Mouse (Mus musculus) liver, adult 2 months (tissue): ENCODE results near the gene Plcb3. TPM values are rescaled to one million over a fixed set of nuclear protein-coding genes. Genes with fewer than 3 reads are reported as not detected.
A peak's percentile ranks its signal among the peaks of the same experiment; 100 is the strongest.

Source experiments
- DNase-seq: peaks from one replicate; pipeline ENCODE4 v3.0.0-alpha.2; 2011; ENCODE audit warnings: low read depth, low spot score; ENCODE audit errors: extremely low read depth
- H3K27ac ChIP-seq: fragments of 200-500 bp; replicated peaks from 2 replicates; pipeline ENCODE4 v1.5.1; 2012; ENCODE audit warnings: low read depth, mild to moderate bottlenecking, control low read depth, inconsistent platforms, low read length; ENCODE audit not compliant: insufficient read depth
- H3K27me3 ChIP-seq: fragments of 200-500 bp; 2 replicates; pipeline ENCODE4 v1.6.1; 2012; ENCODE audit warnings: mild to moderate bottlenecking, moderate library complexity, low read length, inconsistent platforms; ENCODE audit not compliant: control insufficient read depth, insufficient read depth
- H3K36me3 ChIP-seq: fragments of 200-500 bp; 2 replicates; pipeline ENCODE4 v1.6.1; 2012; ENCODE audit warnings: low read length, inconsistent platforms; ENCODE audit not compliant: control insufficient read depth, insufficient read depth
- H3K4me1 ChIP-seq: fragments of 200-500 bp; 2 replicates; pipeline ENCODE4 v1.6.1; 2011; ENCODE audit warnings: low read length; ENCODE audit not compliant: control insufficient read depth, insufficient read depth
- H3K4me3 ChIP-seq: fragments of 200-500 bp; 2 replicates; pipeline ENCODE4 v1.5.1; 2011; ENCODE audit warnings: low read depth, mild to moderate bottlenecking, control low read depth, low read length, moderate library complexity; ENCODE audit not compliant: insufficient read depth
- H3K79me2 ChIP-seq: fragments of 200-500 bp; 2 replicates; pipeline ENCODE4 v1.6.1; 2012; ENCODE audit warnings: inconsistent platforms, mild to moderate bottlenecking, low read length, moderate library complexity; ENCODE audit not compliant: control insufficient read depth, insufficient read depth
- H3K9ac ChIP-seq: fragments of 200-500 bp; 2 replicates; pipeline ENCODE4 v1.6.1; 2012; ENCODE audit warnings: low read depth, mild to moderate bottlenecking, control low read depth, inconsistent platforms, low read length
- CTCF ChIP-seq: fragments of 200-500 bp; IDR thresholded peaks from 2 replicates; pipeline ENCODE4 v1.5.1; 2011; ENCODE audit warnings: low read depth, low read length, control low read depth
- POLR2A ChIP-seq: fragments of 200-500 bp; IDR thresholded peaks from 2 replicates; pipeline ENCODE4 v1.6.1; 2011; ENCODE audit warnings: low read length, control low read depth; ENCODE audit not compliant: insufficient read depth; ENCODE audit errors: extremely low read depth
- WGBS: fragments of 180-500 bp; shearing (Covaris S2); methylation state at CpG from one replicate; pipeline ENCODE4 v1.1.7; 2018; 5-methylcytosine and 5-hydroxymethylcytosine counted together
- polyA plus RNA-seq: library from polyadenylated mRNA; depleted of rRNA; stranded (reverse); fragments of >200 nt; gene quantifications from 2 replicates; pipeline ENCODE4 v1.2.3, GENCODE M21; 2012
- total RNA-seq: library from RNA; depleted of rRNA; stranded (reverse); fragments of >200 nt; gene quantifications from 2 replicates; pipeline ENCODE4 v1.2.3, GENCODE M21; 2014

Gene Plcb3
- total and polyA plus RNA-seq, 2 experiments: 5.9 to 27.6 TPM

DNA sequence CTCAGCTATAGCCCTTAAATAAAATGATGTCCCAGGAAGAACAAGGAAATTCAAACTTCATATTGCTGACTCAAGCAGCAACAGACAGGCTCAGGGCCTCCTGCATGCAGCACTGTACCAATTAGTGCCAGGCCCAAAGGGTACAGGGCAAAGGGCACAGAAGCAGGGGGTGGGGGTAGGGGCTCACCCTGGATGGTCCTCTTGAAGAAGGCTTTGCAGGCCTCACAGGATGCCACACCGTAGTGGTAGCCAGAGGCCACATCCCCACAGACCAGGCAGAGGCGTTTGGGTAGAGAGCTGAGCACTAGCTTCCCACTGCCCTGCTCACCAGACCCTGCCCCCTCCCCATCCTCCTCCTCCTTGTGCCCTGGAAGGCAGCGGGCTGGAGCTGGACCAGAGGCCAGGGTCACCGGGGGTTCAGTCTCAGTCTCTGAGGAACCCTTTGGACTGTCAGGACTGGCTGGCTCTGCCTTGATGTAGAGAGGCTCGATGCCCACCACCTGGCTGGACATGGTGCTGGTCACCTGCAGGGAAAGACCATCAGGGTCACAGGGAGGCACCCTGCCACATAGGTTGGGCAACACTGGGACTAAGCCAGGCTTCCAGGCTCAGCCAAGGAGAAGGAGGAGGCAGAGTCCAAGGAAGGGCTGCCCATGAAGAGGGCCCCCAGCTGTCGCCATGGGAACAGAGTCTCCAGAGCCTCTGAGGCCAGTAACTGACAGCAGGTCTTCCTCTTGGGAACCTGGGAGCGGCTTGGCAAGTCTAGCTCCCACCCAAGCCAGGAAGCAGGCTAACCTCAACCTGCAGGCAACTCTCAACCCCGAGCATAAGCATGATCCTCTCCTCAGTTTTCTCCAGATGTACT is 56.2 kb downstream of the Plcb3 start:
- H3K9ac ChIP-seq: peak overlapping the region; percentile 74
- peak overlapping the region; percentile 71 for H3K4me3 ChIP-seq
- peaks cover 36% of the 10 kb centered on the region for H3K4me1 ChIP-seq
- no peaks in the 10 kb centered on the region for H3K27me3 ChIP-seq
- peak; percentile 74 for DNase-seq
- H3K27ac ChIP-seq: peak overlapping the region; percentile 70
- H3K36me3 ChIP-seq: peaks cover 2% of the 10 kb centered on the region; the same call in 1 of the 2 replicates
- WGBS: 16% methylated on average over 8 of the region's 8 CpGs
- peaks cover 8% of the 10 kb centered on the region; the same call in 1 of the 2 replicates for H3K79me2 ChIP-seq
- TF ChIP-seq POLR2A (no peak), CTCF (no peak)

DNA sequence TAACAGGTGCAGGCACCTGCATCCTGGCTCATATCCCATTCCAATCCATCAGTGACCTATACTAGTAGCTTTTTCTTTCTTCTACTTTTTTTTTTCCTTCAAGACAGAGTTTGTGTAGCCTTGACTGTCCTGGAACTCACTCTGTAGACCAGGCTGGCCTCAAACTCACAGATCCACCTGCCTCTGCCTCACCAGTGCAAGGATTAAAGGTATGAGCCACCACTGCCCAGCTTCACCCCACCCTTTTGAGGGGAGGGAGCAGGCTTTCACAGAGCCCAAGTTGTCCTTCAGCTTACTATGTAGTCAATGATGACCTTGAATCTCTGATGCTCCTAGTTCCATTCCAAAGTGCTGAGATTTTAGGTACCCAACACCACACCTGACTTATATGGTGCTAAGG is 56.8 kb downstream of the Plcb3 start:
- TF ChIP-seq CTCF (no peak), POLR2A (no peak)
- H3K27me3 ChIP-seq: no peaks in the 10 kb centered on the region
- DNase-seq: no peak
- H3K4me3 ChIP-seq: no peak overlapping the region
- no peak overlapping the region for H3K9ac ChIP-seq
- peaks cover 10% of the 10 kb centered on the region; the same call in 1 of the 2 replicates for H3K79me2 ChIP-seq
- peaks cover 2% of the 10 kb centered on the region; the same call in 1 of the 2 replicates for H3K36me3 ChIP-seq
- peaks cover 29% of the 10 kb centered on the region for H3K4me1 ChIP-seq
- H3K27ac ChIP-seq: peak overlapping the region; percentile 55

DNA sequence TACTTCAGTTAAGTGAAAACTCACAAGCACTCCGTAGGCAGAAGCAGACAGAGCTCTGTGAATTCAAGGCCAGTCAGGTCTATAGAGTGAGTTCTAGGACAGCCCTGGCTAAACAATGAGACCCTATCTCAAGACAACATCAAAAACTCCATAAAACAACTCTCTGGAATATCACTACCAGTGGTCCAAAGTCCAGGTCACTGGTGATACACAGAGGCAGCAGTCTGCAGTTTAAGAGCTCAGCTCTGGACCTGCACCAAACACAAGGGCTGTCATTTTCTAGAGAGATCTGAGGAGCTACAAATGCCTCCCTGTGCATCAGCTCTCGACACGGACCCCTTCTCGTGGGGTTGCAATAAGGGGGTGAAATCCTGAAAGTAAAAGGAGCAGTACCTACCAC is 57.9 kb downstream of the Plcb3 start:
- Histone ChIP-seq H3K9ac (no peak overlapping the region), H3K27me3 (no peaks in the 10 kb centered on the region), H3K27ac (peak overlapping the region; percentile 66), H3K79me2 (peaks cover 14% of the 10 kb centered on the region; the same call in 1 of the 2 replicates), H3K4me1 (peaks cover 29% of the 10 kb centered on the region), H3K4me3 (no peak overlapping the region), H3K36me3 (peaks cover 3% of the 10 kb centered on the region; the same call in 1 of the 2 replicates)
- 60% methylated on average over 4 of the region's 4 CpGs for WGBS
- DNase-seq: peak; percentile 78
- TF ChIP-seq CTCF: no peak
- no peak for TF ChIP-seq POLR2A

DNA sequence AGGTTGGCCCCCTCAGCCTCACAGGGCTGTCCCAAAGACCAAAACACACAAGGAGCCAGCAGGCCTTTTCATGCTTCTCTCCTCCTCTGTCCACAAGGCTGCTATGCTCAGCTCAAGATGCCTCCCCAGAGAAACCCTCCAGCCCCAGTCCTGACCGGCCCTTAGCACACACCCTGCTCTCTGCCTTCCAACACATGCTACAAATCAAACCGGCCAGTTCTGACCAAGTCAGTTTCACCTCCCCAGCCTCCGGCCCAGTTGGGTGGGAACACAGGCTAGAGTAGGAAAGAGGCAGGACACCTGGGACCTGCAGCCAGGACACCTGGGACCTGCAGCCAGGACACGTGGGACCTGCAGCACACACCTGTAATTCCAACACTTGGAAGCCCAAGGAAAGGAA is 59.8 kb downstream of the Plcb3 start:
- peaks cover 11% of the 10 kb centered on the region; the same call in 1 of the 2 replicates for H3K36me3 ChIP-seq
- TF ChIP-seq POLR2A (no peak), CTCF (no peak)
- DNase-seq: no peak
- no peak overlapping the region for H3K9ac ChIP-seq
- H3K79me2 ChIP-seq: peaks cover 14% of the 10 kb centered on the region; the same call in 1 of the 2 replicates
- no peak overlapping the region for H3K4me3 ChIP-seq
- H3K27ac ChIP-seq: no peak overlapping the region
- peaks cover 27% of the 10 kb centered on the region for H3K4me1 ChIP-seq
- H3K27me3 ChIP-seq: no peaks in the 10 kb centered on the region
- 86% methylated on average over 4 of the region's 4 CpGs for WGBS

DNA sequence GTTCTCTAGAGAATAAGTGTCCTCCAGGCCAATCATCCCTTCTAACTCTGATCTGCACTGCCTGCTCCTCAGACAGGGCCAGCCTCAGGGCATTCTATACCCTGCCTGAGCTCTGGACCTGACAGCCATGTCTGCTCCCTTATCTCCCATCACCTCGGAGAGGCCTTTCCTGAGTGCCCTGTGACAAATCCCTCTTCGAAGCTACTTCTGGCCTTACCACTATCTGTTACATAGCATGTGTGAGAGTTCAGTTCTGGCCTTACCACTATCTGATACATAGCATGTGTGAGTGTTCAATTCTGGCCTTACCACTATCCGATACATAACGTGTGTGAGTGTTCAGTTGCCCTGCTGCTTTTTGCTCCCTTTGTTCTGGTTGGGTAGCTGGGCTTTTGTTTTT is 61.0 kb downstream of the Plcb3 start:
- H3K79me2 ChIP-seq: peaks cover 14% of the 10 kb centered on the region; the same call in 1 of the 2 replicates
- DNase-seq: no peak
- peaks cover 11% of the 10 kb centered on the region; the same call in 1 of the 2 replicates for H3K36me3 ChIP-seq
- H3K27ac ChIP-seq: no peak overlapping the region
- 86% methylated on average over 4 of the region's 4 CpGs for WGBS
- H3K4me3 ChIP-seq: no peak overlapping the region
- H3K4me1 ChIP-seq: peaks cover 28% of the 10 kb centered on the region
- H3K9ac ChIP-seq: no peak overlapping the region
- no peak for TF ChIP-seq CTCF
- TF ChIP-seq POLR2A: no peak
- H3K27me3 ChIP-seq: no peaks in the 10 kb centered on the region

DNA sequence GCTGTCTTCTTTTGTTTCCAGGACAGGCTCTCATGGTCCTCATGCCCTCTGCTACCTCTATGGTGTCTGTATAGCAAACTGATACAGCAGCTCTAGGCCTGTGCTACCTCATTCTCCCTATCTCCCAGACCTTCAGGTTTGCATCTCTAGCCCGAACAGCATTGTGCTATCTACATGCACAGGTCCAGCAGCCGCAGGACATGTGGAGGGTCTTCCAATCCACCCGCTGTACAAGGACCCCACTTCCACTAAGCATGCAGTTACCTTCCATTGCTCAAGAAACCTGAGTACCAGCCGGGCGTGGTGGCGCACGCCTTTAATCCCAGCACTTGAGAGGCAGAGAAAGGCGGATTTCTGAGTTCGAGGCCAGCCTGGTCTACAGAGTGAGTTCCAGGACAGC is 61.7 kb downstream of the Plcb3 start:
- no peak overlapping the region for H3K27ac ChIP-seq
- peaks cover 11% of the 10 kb centered on the region; the same call in 1 of the 2 replicates for H3K36me3 ChIP-seq
- 95% methylated on average over 9 of the region's 9 CpGs for WGBS
- H3K9ac ChIP-seq: no peak overlapping the region
- H3K79me2 ChIP-seq: peaks cover 14% of the 10 kb centered on the region; the same call in 1 of the 2 replicates
- no peak overlapping the region for H3K4me3 ChIP-seq
- TF ChIP-seq CTCF: no peak
- TF ChIP-seq POLR2A: no peak
- no peaks in the 10 kb centered on the region for H3K27me3 ChIP-seq
- peaks cover 21% of the 10 kb centered on the region for H3K4me1 ChIP-seq
- no peak for DNase-seq
